Mouse (Mus musculus) heart, embryonic 13.5 days (tissue): ENCODE results near the gene Gm10160. TPM values are rescaled to one million over a fixed set of nuclear protein-coding genes. Genes with fewer than 3 reads are reported as not detected.

Source experiments
- ATAC-seq: fragments of 200-750 bp; cut with Nextera tagmentation; 2 replicates; pipeline ENCODE4 v1.8.0; 2017; ENCODE audit warnings: moderate TSS enrichment; ENCODE audit not compliant: insufficient number of reproducible peaks, low FRiP score, low TSS enrichment; ENCODE audit errors: extremely low read depth
- H3K27ac ChIP-seq: fragments of 300-500 bp; sonication (generic); replicated peaks from 2 replicates; pipeline ENCODE4 v1.5.1; 2015; ENCODE audit warnings: moderate library complexity, mild to moderate bottlenecking, inconsistent platforms
- H3K27me3 ChIP-seq: fragments of 300-500 bp; sonication (generic); replicated peaks from 2 replicates; pipeline ENCODE4 v1.6.1; 2015; ENCODE audit warnings: mild to moderate bottlenecking, inconsistent platforms
- H3K36me3 ChIP-seq: fragments of 300-500 bp; sonication (generic); 2 replicates; pipeline ENCODE4 v1.6.1; 2015; ENCODE audit warnings: mild to moderate bottlenecking, inconsistent platforms
- H3K4me1 ChIP-seq: fragments of 300-500 bp; sonication (generic); 2 replicates; pipeline ENCODE4 v1.6.1; 2015; ENCODE audit warnings: inconsistent platforms
- H3K4me2 ChIP-seq: fragments of 300-500 bp; sonication (generic); 2 replicates; pipeline ENCODE4 v1.6.1; 2015; ENCODE audit warnings: inconsistent platforms, mild to moderate bottlenecking, moderate library complexity
- H3K4me3 ChIP-seq: fragments of 300-500 bp; sonication (generic); 2 replicates; pipeline ENCODE4 v1.5.1; 2015; ENCODE audit warnings: moderate library complexity, mild to moderate bottlenecking, inconsistent platforms
- H3K9ac ChIP-seq: fragments of 300-500 bp; sonication (generic); 2 replicates; pipeline ENCODE4 v1.6.1; 2015; ENCODE audit warnings: inconsistent platforms, mild to moderate bottlenecking, moderate library complexity
- H3K9me3 ChIP-seq: fragments of 300-500 bp; sonication (generic); 2 replicates; pipeline ENCODE4 v1.6.1; 2016; ENCODE audit warnings: inconsistent platforms
- WGBS: fragments of 180-500 bp; shearing (Covaris S2); methylation state at CpG from one replicate; pipeline ENCODE4 v1.1.7; 2015; ENCODE audit warnings: mixed read lengths; 5-methylcytosine and 5-hydroxymethylcytosine counted together
- polyA plus RNA-seq: library from polyadenylated mRNA; unstranded; fragments of >200 nt; fragmentation: Nextera tagmentation; extraction: Ambion mirVana; gene quantifications from 2 replicates; pipeline ENCODE4 v1.2.1, GENCODE M21; 2015

The Gm10160 gene
- polyA plus RNA-seq, 1 experiment from 2014 or later, result not detected

GRCm38 (mm10) chr7:81858236-81858635 is 2.6 kb upstream of the Gm10160 start:
- WGBS, result 7% methylated on average over 9 of the region's 9 CpGs
- Histone ChIP-seq H3K4me3 (peak overlapping the region; percentile 72), H3K4me2 (peak overlapping the region; percentile 87), H3K4me1 (peaks cover 62% of the 10 kb centered on the region), H3K27me3 (peaks cover 11% of the 10 kb centered on the region), H3K27ac (no peak overlapping the region), H3K9me3 (no peaks in the 10 kb centered on the region), H3K36me3 (no peaks in the 10 kb centered on the region), H3K9ac (0 out of 2 replicates have a peak overlapping the region, but pooled peaks have one; percentile 87)
- no peak for ATAC-seq

GRCm38 (mm10) chr7:81856221-81856620 is 627 bp upstream of the Gm10160 start:
- 78% methylated on average over 4 of the region's 4 CpGs for WGBS
- Histone ChIP-seq H3K9ac (no peak overlapping the region), H3K36me3 (no peaks in the 10 kb centered on the region), H3K9me3 (no peaks in the 10 kb centered on the region), H3K27me3 (peaks cover 11% of the 10 kb centered on the region; the same call in 1 of the 2 replicates), H3K4me1 (peaks cover 46% of the 10 kb centered on the region), H3K27ac (no peak overlapping the region), H3K4me3 (no peak overlapping the region), H3K4me2 (no peak overlapping the region)
- ATAC-seq, result no peak

- peak; percentile 12; the same call in 1 of the 2 replicates for ATAC-seq
- H3K4me1 ChIP-seq, result peaks cover 33% of the 10 kb centered on the region
- H3K4me2 ChIP-seq, result peak overlapping the region; percentile 61
- H3K36me3 ChIP-seq, result no peaks in the 10 kb centered on the region
- H3K4me3 ChIP-seq, result peak overlapping the region; percentile 31
- H3K27ac ChIP-seq, result peak overlapping the region; percentile 74
- H3K27me3 ChIP-seq, result peaks cover 11% of the 10 kb centered on the region; the same call in 1 of the 2 replicates
- 36% methylated on average over 8 of the region's 8 CpGs for WGBS
- H3K9ac ChIP-seq, result peak overlapping the region; percentile 61
- no peaks in the 10 kb centered on the region for H3K9me3 ChIP-seq
Observed at GRCm38 (mm10) chr7:81854568-81855307, 856 bp downstream of the Gm10160 start.

- Histone ChIP-seq H3K9me3 (no peaks in the 10 kb centered on the region), H3K4me3 (no peak overlapping the region), H3K9ac (no peak overlapping the region), H3K36me3 (no peaks in the 10 kb centered on the region), H3K27me3 (0 out of 2 replicates have a peak, but pooled peaks cover 4% of the 10 kb centered on the region), H3K4me1 (peaks cover 21% of the 10 kb centered on the region), H3K27ac (no peak overlapping the region), H3K4me2 (no peak overlapping the region)
- no peak for ATAC-seq
- 70% methylated on average over 3 of the region's 3 CpGs for WGBS
Observed at GRCm38 (mm10) chr7:81851706-81852105, 3.9 kb downstream of the Gm10160 start.

GRCm38 (mm10) chr7:81850171-81850570 is 5.4 kb downstream of the Gm10160 start:
- H3K36me3 ChIP-seq, result no peaks in the 10 kb centered on the region
- peaks cover 19% of the 10 kb centered on the region for H3K4me1 ChIP-seq
- no peak overlapping the region for H3K4me2 ChIP-seq
- no peaks in the 10 kb centered on the region for H3K9me3 ChIP-seq
- no peaks in the 10 kb centered on the region for H3K27me3 ChIP-seq
- 73% methylated on average over 6 of the region's 6 CpGs for WGBS
- no peak overlapping the region for H3K9ac ChIP-seq
- H3K4me3 ChIP-seq, result no peak overlapping the region
- no peak for ATAC-seq
- H3K27ac ChIP-seq, result no peak overlapping the region

GRCm38 (mm10) chr7:81849633-81850032 is 6.0 kb downstream of the Gm10160 start:
- H3K27me3 ChIP-seq, result no peaks in the 10 kb centered on the region
- no peaks in the 10 kb centered on the region for H3K9me3 ChIP-seq
- H3K9ac ChIP-seq, result no peak overlapping the region
- H3K36me3 ChIP-seq, result no peaks in the 10 kb centered on the region
- 83% methylated on average over 7 of the region's 7 CpGs for WGBS
- no peak for ATAC-seq
- no peak overlapping the region for H3K27ac ChIP-seq
- peaks cover 14% of the 10 kb centered on the region for H3K4me1 ChIP-seq
- no peak overlapping the region for H3K4me2 ChIP-seq
- no peak overlapping the region for H3K4me3 ChIP-seq

GRCm38 (mm10) chr7:81849214-81849613 is 6.4 kb downstream of the Gm10160 start:
- no peak for ATAC-seq
- H3K27me3 ChIP-seq, result no peaks in the 10 kb centered on the region
- no peaks in the 10 kb centered on the region for H3K36me3 ChIP-seq
- H3K4me3 ChIP-seq, result no peak overlapping the region
- H3K4me2 ChIP-seq, result no peak overlapping the region
- no peaks in the 10 kb centered on the region for H3K9me3 ChIP-seq
- peaks cover 10% of the 10 kb centered on the region for H3K4me1 ChIP-seq
- H3K27ac ChIP-seq, result no peak overlapping the region
- no peak overlapping the region for H3K9ac ChIP-seq
- WGBS, result 74% methylated on average over 5 of the region's 5 CpGs

- Histone ChIP-seq H3K4me3 (no peak overlapping the region), H3K4me2 (no peak overlapping the region), H3K4me1 (peaks cover 7% of the 10 kb centered on the region; the same call in 1 of the 2 replicates), H3K9ac (no peak overlapping the region), H3K27ac (no peak overlapping the region), H3K27me3 (no peaks in the 10 kb centered on the region), H3K36me3 (no peaks in the 10 kb centered on the region), H3K9me3 (no peaks in the 10 kb centered on the region)
- WGBS, result 54% methylated on average over 4 of the region's 4 CpGs
- no peak for ATAC-seq
Observed at GRCm38 (mm10) chr7:81847777-81848176, 7.8 kb downstream of the Gm10160 start.

- ATAC-seq, result no peak
- H3K4me3 ChIP-seq, result no peak overlapping the region
- peaks cover 7% of the 10 kb centered on the region; the same call in 1 of the 2 replicates for H3K4me1 ChIP-seq
- no peak overlapping the region for H3K4me2 ChIP-seq
- no peaks in the 10 kb centered on the region for H3K36me3 ChIP-seq
- 36% methylated on average over 8 of the region's 8 CpGs for WGBS
- no peaks in the 10 kb centered on the region for H3K27me3 ChIP-seq
- no peaks in the 10 kb centered on the region for H3K9me3 ChIP-seq
- H3K27ac ChIP-seq, result no peak overlapping the region
- no peak overlapping the region for H3K9ac ChIP-seq
Observed at GRCm38 (mm10) chr7:81847010-81847409, 8.6 kb downstream of the Gm10160 start.

GRCm38 (mm10) chr7:81846008-81846407 is 9.6 kb downstream of the Gm10160 start:
- ATAC-seq, result no peak
- Histone ChIP-seq H3K4me2 (no peak overlapping the region), H3K27ac (no peak overlapping the region), H3K9me3 (no peaks in the 10 kb centered on the region), H3K4me1 (peaks cover 12% of the 10 kb centered on the region), H3K36me3 (no peaks in the 10 kb centered on the region), H3K9ac (no peak overlapping the region), H3K27me3 (no peaks in the 10 kb centered on the region), H3K4me3 (no peak overlapping the region)
- WGBS, result 57% methylated on average over 8 of the region's 8 CpGs

- H3K9ac ChIP-seq, result no peak overlapping the region
- ATAC-seq, result no peak
- 71% methylated on average over 3 of the region's 3 CpGs for WGBS
Observed at GRCm38 (mm10) chr7:81845313-81845712, 10.3 kb downstream of the Gm10160 start.

GRCm38 (mm10) chr7:81844801-81845200 is 10.8 kb downstream of the Gm10160 start:
- no peak overlapping the region for H3K27ac ChIP-seq
- no peak overlapping the region for H3K4me2 ChIP-seq
- H3K9me3 ChIP-seq, result no peaks in the 10 kb centered on the region
- H3K36me3 ChIP-seq, result no peaks in the 10 kb centered on the region
- no peak for ATAC-seq
- H3K4me1 ChIP-seq, result peaks cover 22% of the 10 kb centered on the region
- no peaks in the 10 kb centered on the region for H3K27me3 ChIP-seq
- no peak overlapping the region for H3K4me3 ChIP-seq
- H3K9ac ChIP-seq, result no peak overlapping the region
- WGBS, result 63% methylated on average over 11 of the region's 11 CpGs

More at GRCm38 (mm10) chr7:81845313-81845712, 10.3 kb downstream of the Gm10160 start:
- Histone ChIP-seq H3K4me1 (peaks cover 19% of the 10 kb centered on the region), H3K9me3 (no peaks in the 10 kb centered on the region), H3K4me3 (no peak overlapping the region), H3K4me2 (no peak overlapping the region), H3K36me3 (no peaks in the 10 kb centered on the region), H3K27me3 (no peaks in the 10 kb centered on the region), H3K27ac (no peak overlapping the region)
